Mouse (Mus musculus) forebrain, embryonic 13.5 days (tissue): ENCODE measurements around the gene Fam184b. TPM values are rescaled to one million over a fixed set of nuclear protein-coding genes. Genes with fewer than 3 reads are reported as not detected.

ENCODE experiments used
- ATAC-seq: fragments of 200-750 bp; cut with Nextera tagmentation; 2 replicates; pipeline ENCODE4 v1.8.0; 2017
- H3K27ac ChIP-seq: fragments of 300-500 bp; sonication (generic); 2 replicates; pipeline ENCODE4 v1.5.1; 2015; ENCODE audit warnings: inconsistent platforms, mild to moderate bottlenecking, moderate library complexity
- H3K27me3 ChIP-seq: fragments of 300-500 bp; sonication (generic); 2 replicates; pipeline ENCODE4 v1.6.1; 2015; ENCODE audit warnings: mild to moderate bottlenecking, inconsistent platforms
- H3K36me3 ChIP-seq: fragments of 300-500 bp; sonication (generic); 2 replicates; pipeline ENCODE4 v1.6.1; 2015; ENCODE audit warnings: mild to moderate bottlenecking, inconsistent platforms; ENCODE audit not compliant: poor library complexity, severe bottlenecking
- H3K4me1 ChIP-seq: fragments of 300-500 bp; sonication (generic); 2 replicates; pipeline ENCODE4 v1.6.1; 2015; ENCODE audit warnings: inconsistent platforms
- H3K4me2 ChIP-seq: fragments of 300-500 bp; sonication (generic); 2 replicates; pipeline ENCODE4 v1.6.1; 2015; ENCODE audit warnings: inconsistent platforms, mild to moderate bottlenecking, moderate library complexity
- H3K4me3 ChIP-seq: fragments of 300-500 bp; sonication (generic); 2 replicates; pipeline ENCODE4 v1.5.1; 2015; ENCODE audit warnings: mild to moderate bottlenecking, inconsistent platforms
- H3K9ac ChIP-seq: fragments of 300-500 bp; sonication (generic); 2 replicates; pipeline ENCODE4 v1.6.1; 2015; ENCODE audit warnings: mild to moderate bottlenecking, inconsistent platforms
- H3K9me3 ChIP-seq: fragments of 300-500 bp; sonication (generic); replicated peaks from 2 replicates; pipeline ENCODE4 v1.6.1; 2016; ENCODE audit warnings: inconsistent platforms
- WGBS: fragments of 180-500 bp; shearing (Covaris S2); methylation state at CpG from one replicate; pipeline ENCODE4 v1.1.7; 2015; 5-methylcytosine and 5-hydroxymethylcytosine counted together
- polyA plus RNA-seq: library from polyadenylated mRNA; unstranded; fragments of >200 nt; fragmentation: Nextera tagmentation; extraction: Ambion mirVana; gene quantifications from 2 replicates; pipeline ENCODE4 v1.2.1, GENCODE M21; 2015

Gene Fam184b
- polyA plus RNA-seq, 1 experiment from 2014 or later = 3.2 TPM

DNA sequence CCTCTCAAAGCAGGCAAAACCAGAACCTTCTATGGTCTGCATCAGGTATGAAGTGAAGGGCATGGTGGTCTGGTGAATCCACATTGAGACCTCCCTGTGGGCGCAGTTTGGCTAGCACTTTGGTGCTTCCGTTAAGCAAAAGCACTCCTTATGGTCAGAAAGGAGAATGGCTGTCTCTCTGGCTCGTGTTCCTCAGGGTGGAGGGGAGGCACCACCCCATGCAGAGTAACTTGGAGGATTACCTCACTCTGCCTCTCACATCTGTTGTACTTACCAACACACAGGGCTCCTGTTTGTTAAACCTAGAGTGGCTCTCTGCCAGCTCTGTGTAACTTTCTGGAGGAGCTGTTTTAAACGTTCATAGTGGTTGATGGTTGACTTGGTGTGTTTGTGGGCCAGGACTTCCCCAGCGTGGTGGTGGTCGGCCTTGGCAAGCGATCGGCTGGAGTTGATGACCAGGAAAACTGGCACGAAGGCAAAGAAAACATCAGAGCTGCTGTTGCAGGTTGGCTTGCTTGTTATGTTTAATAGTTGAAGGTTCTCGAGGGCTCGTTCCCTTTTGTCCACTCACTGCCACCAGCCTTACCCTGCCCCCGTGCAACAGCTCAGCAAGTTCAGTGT lies 142.4 kb downstream of the Fam184b start:
- 86% methylated on average over 12 of the region's 12 CpGs for WGBS
- Histone ChIP-seq H3K27me3 (0 out of 2 replicates have a peak, but pooled peaks cover 3% of the 10 kb centered on the region), H3K4me3 (no peak overlapping the region), H3K36me3 (peaks cover 45% of the 10 kb centered on the region), H3K4me2 (no peak overlapping the region), H3K4me1 (peaks cover 21% of the 10 kb centered on the region), H3K9me3 (no peaks in the 10 kb centered on the region), H3K9ac (no peak overlapping the region), H3K27ac (no peak overlapping the region)
- no peak for ATAC-seq

GRCm38 (mm10) chr5:45496479-45496878 lies 142.9 kb downstream of the Fam184b start:
- Histone ChIP-seq H3K36me3 (peaks cover 39% of the 10 kb centered on the region), H3K9ac (no peak overlapping the region), H3K4me3 (no peak overlapping the region), H3K4me1 (peaks cover 21% of the 10 kb centered on the region), H3K9me3 (no peaks in the 10 kb centered on the region), H3K4me2 (no peak overlapping the region), H3K27me3 (0 out of 2 replicates have a peak, but pooled peaks cover 3% of the 10 kb centered on the region), H3K27ac (no peak overlapping the region)
- 92% methylated on average over 4 of the region's 4 CpGs for WGBS
- ATAC-seq = no peak

- Histone ChIP-seq H3K36me3 (peaks cover 35% of the 10 kb centered on the region), H3K9me3 (no peaks in the 10 kb centered on the region), H3K4me1 (peaks cover 21% of the 10 kb centered on the region), H3K4me3 (no peak overlapping the region), H3K4me2 (no peak overlapping the region), H3K27ac (no peak overlapping the region), H3K27me3 (0 out of 2 replicates have a peak, but pooled peaks cover 3% of the 10 kb centered on the region), H3K9ac (no peak overlapping the region)
- ATAC-seq = no peak
Measured at GRCm38 (mm10) chr5:45496042-45496441, 143.4 kb downstream of the Fam184b start.

- Histone ChIP-seq H3K27ac (no peak overlapping the region), H3K4me1 (peaks cover 21% of the 10 kb centered on the region), H3K9me3 (no peaks in the 10 kb centered on the region), H3K4me3 (no peak overlapping the region), H3K9ac (no peak overlapping the region), H3K4me2 (no peak overlapping the region), H3K36me3 (peaks cover 31% of the 10 kb centered on the region), H3K27me3 (0 out of 2 replicates have a peak, but pooled peaks cover 3% of the 10 kb centered on the region)
- 87% methylated on average over 3 of the region's 3 CpGs for whole genome bisulfite sequencing
- ATAC-seq = no peak
Measured at GRCm38 (mm10) chr5:45495429-45495975, 143.9 kb downstream of the Fam184b start.

DNA sequence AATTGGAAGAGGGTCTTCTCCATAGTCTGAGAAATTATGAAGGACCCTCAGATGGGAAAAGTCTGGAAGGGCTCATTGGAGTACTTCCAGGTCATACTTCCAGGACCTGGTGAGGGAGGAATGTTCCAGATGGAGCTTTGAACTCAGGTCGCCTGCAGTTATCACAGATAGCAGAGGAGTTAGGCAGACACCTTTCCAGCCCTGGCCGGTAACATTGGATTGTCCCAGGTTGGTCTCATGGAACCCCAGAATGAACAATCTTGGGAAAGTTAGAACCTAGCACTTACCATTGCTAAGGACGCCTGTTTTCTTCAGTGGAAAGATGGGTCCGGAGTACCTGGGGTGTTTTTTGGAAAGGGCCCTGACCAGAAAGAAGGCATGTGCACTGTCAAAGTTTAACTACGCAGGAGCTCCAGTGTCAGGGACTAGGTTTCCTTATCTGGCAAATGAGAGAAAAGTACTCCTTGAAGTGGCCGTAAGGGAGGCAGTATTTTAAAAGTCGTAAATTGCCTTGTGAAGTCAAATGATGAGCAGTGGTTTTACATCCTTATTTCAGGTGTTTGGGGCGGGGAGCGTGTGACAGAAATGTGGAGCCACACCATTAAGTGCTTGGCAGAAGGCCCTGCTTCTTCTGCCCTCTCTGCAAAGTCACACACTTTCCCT lies 145.2 kb downstream of the Fam184b start:
- no peaks in the 10 kb centered on the region for H3K9me3 ChIP-seq
- H3K4me2 ChIP-seq = peak overlapping the region; percentile 84
- H3K36me3 ChIP-seq = peaks cover 23% of the 10 kb centered on the region
- no peak for ATAC-seq
- no peak overlapping the region for H3K27ac ChIP-seq
- H3K4me3 ChIP-seq = peak overlapping the region; percentile 68
- 64% methylated on average over 9 of the region's 9 CpGs for WGBS
- H3K4me1 ChIP-seq = peaks cover 21% of the 10 kb centered on the region
- H3K27me3 ChIP-seq = 0 out of 2 replicates have a peak, but pooled peaks cover 3% of the 10 kb centered on the region
- peak overlapping the region; percentile 77 for H3K9ac ChIP-seq

- H3K4me1 ChIP-seq = peaks cover 21% of the 10 kb centered on the region
- WGBS = under 1% methylated on average over 77 of the region's 78 CpGs
- peak within 1 kb of the TSS; percentile 77 for H3K9ac ChIP-seq
- H3K36me3 ChIP-seq = peaks cover 17% of the 10 kb centered on the region
- H3K9me3 ChIP-seq = no peaks in the 10 kb centered on the region
- ATAC-seq = peak; percentile 95
- 0 out of 2 replicates have a peak, but pooled peaks cover 3% of the 10 kb centered on the region for H3K27me3 ChIP-seq
- H3K4me2 ChIP-seq = peak within 1 kb of the TSS; percentile 84
- peak within 1 kb of the TSS; percentile 40; the same call in 1 of the 2 replicates for H3K27ac ChIP-seq
- peak within 1 kb of the TSS; percentile 68 for H3K4me3 ChIP-seq
Measured at GRCm38 (mm10) chr5:45493191-45494092, 146.0 kb downstream of the Fam184b start, which contains the start of gene Lap3. Gene Lap3, plus strand, starts transcription at chr5:45493374.

- no peaks in the 10 kb centered on the region for H3K9me3 ChIP-seq
- H3K4me2 ChIP-seq = no peak overlapping the region
- 0 out of 2 replicates have a peak, but pooled peaks cover 3% of the 10 kb centered on the region for H3K27me3 ChIP-seq
- peaks cover 21% of the 10 kb centered on the region for H3K4me1 ChIP-seq
- ATAC-seq = no peak
- no peak overlapping the region for H3K4me3 ChIP-seq
- no peak overlapping the region for H3K9ac ChIP-seq
- 41% methylated on average over 4 of the region's 4 CpGs for WGBS
- H3K36me3 ChIP-seq = 0 out of 2 replicates have a peak, but pooled peaks cover under 1% of the 10 kb centered on the region
- H3K27ac ChIP-seq = no peak overlapping the region
Measured at GRCm38 (mm10) chr5:45491776-45492175, 147.6 kb downstream of the Fam184b start.

GRCm38 (mm10) chr5:45483654-45484053 lies 155.8 kb downstream of the Fam184b start:
- no peak for ATAC-seq
- Histone ChIP-seq H3K4me2 (no peak overlapping the region), H3K36me3 (no peaks in the 10 kb centered on the region), H3K4me3 (no peak overlapping the region), H3K9me3 (no peaks in the 10 kb centered on the region), H3K9ac (no peak overlapping the region), H3K4me1 (no peaks in the 10 kb centered on the region), H3K27me3 (no peaks in the 10 kb centered on the region), H3K27ac (no peak overlapping the region)
- 88% methylated on average over 1 of the region's 1 CpGs for WGBS

- Histone ChIP-seq H3K27ac (no peak overlapping the region), H3K4me3 (no peak overlapping the region), H3K4me2 (no peak overlapping the region), H3K9ac (no peak overlapping the region), H3K36me3 (no peaks in the 10 kb centered on the region), H3K4me1 (no peaks in the 10 kb centered on the region), H3K27me3 (no peaks in the 10 kb centered on the region), H3K9me3 (no peaks in the 10 kb centered on the region)
- no peak for ATAC-seq
- 82% methylated on average over 3 of the region's 3 CpGs for WGBS
Measured at GRCm38 (mm10) chr5:45482607-45483006, 156.8 kb downstream of the Fam184b start.

DNA sequence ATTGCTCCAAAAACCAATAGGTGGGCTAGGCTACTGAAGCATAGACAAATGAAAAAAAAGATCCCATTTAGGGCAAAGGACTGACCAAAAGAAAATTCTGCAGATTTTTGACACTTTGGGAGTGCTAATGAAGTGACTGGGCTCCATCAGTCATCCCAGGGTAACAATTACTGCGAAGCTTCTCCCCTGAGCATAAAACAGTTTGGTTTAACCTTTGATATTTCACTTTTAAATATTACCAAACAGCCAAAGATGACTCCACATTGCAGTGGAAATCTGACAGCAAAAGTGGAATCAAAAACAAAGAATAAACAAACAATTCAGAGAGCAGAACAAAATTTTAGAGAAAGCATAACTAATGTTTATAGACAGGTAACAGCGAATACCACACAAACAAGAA lies 158.3 kb downstream of the Fam184b start:
- Histone ChIP-seq H3K9ac (no peak overlapping the region), H3K4me1 (peaks cover 8% of the 10 kb centered on the region)
- no peak for ATAC-seq

GRCm38 (mm10) chr5:45480066-45480465 lies 159.3 kb downstream of the Fam184b start:
- no peak overlapping the region for H3K4me3 ChIP-seq
- no peak overlapping the region for H3K9ac ChIP-seq
- no peak for ATAC-seq
- H3K36me3 ChIP-seq = no peaks in the 10 kb centered on the region
- H3K27ac ChIP-seq = no peak overlapping the region
- no peaks in the 10 kb centered on the region for H3K27me3 ChIP-seq
- H3K9me3 ChIP-seq = no peaks in the 10 kb centered on the region
- H3K4me1 ChIP-seq = peaks cover 11% of the 10 kb centered on the region
- H3K4me2 ChIP-seq = no peak overlapping the region
- 95% methylated on average over 1 of the region's 1 CpGs for WGBS

More for the DNA sequence above, 158.3 kb downstream of the Fam184b start:
- Histone ChIP-seq H3K4me2 (no peak overlapping the region), H3K27me3 (no peaks in the 10 kb centered on the region), H3K9me3 (no peaks in the 10 kb centered on the region), H3K36me3 (no peaks in the 10 kb centered on the region), H3K4me3 (no peak overlapping the region), H3K27ac (no peak overlapping the region)
- WGBS = 94% methylated on average over 2 of the region's 2 CpGs
